Mouse (Mus musculus): ENCODE results near the gene Cd8b1.

Gene Cd8b1

DNA sequence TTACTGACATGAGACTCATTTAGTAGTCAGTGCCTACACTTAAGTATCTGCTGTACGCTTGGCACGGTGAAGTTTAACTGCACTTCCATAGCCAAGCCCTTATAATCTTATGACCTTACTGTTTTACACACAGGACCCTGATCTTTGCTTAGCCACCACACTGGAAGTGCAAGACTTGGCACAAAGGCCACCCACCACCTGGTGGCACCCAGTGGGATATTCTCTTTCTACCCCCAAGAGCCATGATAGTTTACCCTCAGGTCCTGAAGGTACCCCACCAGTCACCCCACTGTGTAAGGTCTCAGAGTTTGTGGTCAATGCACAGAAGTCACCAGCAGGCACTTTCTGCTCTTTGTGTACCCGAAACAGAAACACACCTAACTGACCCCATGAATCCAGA lies 28.6 kb downstream of the Cd8b1 start:
- 94% methylated on average over 3 of the region's 3 CpGs for WGBS

DNA sequence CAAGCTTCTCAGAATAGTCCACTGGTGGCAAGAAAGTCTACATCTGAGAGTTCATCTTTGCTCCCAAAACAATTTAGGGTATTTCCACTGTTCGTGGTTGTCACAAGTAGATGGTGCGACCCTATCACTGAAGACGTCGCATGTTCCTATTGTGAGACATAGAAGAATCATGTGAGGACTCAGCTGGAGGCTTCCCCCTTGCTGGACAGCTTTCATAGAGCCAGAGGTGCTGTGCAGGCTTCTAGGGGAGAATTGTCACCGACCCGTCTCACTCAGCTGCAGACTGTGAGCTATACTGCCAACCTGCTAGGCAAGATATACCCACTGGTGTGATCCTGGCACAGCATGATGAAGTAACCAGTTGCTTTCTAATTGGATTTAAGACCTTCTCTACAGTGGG lies 29.6 kb downstream of the Cd8b1 start:
- WGBS = 91% methylated on average over 6 of the region's 6 CpGs

DNA sequence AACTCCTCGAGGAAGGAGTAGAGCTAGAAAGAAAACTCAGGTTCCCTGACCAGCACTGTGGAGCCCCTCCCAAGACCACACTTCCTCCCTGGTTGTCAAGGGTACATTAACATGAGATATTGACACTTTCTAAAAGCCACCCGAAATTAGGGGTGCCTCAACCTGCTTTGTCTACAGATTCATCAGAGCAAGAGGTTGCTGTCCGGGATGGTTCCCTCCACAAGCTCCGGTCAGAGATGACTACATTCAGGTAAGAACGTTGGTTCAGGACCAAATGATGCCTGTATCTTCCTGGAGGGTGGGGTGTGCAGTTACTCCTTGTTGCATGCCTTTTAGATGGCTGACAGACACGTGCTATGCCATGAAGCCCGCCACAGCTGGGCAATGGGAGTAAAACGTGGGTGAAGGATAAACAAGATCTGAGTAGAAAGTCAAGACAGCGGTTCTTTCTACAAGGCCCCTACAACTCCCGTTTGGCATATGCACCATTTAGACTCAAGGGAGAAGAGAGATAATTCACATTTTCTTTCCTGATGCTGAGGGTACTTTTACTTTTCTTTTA lies 30.4 kb downstream of the Cd8b1 start:
- WGBS = 90% methylated on average over 10 of the region's 10 CpGs

DNA sequence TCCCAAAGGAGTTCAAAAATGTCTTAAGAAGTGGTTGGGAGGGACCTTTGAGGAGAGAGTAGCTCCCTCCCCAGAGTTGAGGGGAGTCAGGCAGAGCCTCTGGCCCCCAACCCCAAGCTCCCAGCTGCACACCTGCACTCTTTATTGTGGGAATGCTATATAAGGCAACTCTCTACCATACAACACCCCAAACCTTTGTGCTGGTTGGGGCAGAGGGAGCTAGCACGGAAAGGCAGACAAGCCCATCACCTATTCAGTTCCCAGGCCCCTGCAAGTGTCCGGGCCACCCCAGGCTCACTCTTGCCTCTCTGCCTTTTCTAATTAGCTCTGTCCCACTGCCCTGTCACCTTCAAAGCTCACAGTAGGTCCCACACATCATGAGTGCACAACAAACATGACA lies 31.1 kb downstream of the Cd8b1 start:
- WGBS = 89% methylated on average over 2 of the region's 2 CpGs

DNA sequence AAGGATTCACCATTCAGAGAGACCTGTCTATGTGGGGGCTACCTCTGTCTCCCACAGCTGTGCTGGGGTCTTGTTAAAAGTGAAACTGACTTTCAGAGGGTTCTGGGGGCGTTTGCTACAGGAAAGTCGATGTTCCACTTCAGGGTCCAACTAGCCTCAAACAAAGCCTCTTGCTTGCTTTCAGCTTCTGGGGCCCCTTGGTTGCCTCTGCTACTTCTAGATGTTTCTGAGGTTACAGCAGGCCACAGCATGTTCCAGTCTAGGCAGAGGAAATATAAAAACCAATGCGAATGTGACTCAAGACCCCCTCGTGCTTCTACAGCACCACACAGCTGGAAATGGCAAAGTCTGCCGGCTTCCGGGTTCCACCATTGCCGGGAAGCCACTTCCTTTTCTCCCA lies 34.9 kb downstream of the Cd8b1 start:
- WGBS = 94% methylated on average over 7 of the region's 7 CpGs

DNA sequence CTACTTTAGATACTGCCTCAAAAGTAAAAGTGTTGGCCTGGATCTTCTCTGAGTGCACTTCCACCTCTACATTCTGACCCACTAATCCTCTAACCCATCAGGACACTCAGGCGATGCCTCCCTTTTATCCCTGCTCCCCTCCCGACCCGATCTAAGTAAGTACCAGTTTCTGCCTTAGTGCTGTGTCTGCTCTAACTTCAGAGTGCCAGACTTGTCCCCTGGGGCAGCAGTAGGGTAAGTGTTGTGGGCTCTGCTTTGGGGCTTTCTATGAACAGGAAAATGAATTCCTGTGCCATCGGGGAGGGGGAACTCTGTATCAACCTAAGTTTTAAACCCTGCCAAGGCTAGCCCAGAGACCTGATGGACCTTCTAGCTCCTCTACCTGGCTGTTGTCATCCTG lies 37.6 kb downstream of the Cd8b1 start:
- WGBS = 82% methylated on average over 4 of the region's 4 CpGs

DNA sequence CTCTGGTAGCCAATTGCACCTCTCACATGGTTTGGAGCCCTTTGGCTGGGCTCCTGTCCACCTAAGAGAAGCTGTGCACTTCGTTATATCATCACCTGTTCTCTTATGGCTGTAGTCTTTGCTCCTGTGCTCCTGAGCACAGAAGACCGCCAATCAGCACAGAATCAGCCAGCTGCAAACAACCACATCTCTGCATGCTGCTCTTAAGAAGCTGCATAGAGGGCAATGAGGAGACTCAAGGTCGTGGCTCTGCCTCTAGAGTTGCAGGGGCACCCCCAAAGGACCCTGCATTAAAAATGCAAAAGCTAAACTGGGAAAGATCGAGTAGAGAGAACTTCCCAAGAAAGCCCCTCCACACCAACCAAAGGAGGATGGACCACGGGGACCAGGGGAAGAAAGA lies 38.2 kb downstream of the Cd8b1 start:
- WGBS = 65% methylated on average over 5 of the region's 5 CpGs

DNA sequence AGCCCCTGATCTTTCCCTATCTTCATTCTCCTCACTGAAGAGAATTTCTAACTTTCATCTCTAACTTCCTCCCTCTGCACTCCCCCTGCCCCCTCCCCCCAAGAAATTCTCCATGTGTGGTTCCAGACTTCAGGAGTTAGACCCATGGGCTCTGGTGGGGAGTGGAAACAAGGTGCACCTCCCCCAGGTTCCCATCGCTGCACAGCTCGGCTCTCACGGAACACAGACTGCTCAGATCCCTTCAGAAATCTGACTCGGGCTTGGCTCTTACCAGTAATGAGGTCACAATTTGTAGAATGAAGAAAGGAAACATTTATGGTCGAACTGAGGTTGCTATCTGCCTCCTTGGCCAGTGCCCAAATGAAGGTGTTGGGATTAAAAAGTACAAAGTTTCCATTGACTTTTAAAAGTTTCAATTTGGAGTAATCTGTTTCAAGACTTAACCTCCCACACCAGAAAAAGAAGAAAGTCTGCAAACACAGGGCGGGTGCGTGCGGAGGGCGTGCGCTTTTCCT lies 38.6 kb downstream of the Cd8b1 start:
- 84% methylated on average over 10 of the region's 10 CpGs for WGBS

DNA sequence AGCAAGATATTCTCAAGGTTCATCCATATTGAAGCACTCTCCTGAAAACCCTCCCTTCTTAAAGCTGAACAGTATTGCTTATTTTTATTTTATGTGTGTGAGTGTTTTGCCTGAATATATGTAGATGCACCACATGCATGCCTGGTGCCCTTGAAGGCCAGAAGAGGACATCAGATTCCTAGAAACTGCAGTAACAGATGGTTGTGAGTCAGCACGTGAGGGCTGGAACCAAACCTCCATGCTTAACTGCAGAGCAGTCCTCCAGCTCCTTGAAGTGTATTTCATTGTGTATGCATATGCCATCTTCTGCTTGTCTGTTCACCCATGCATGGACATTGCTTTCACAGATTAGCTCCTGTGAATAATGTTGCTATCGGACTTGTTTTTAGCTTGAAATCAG lies 41.4 kb downstream of the Cd8b1 start:
- 54% methylated on average over 2 of the region's 2 CpGs for WGBS

DNA sequence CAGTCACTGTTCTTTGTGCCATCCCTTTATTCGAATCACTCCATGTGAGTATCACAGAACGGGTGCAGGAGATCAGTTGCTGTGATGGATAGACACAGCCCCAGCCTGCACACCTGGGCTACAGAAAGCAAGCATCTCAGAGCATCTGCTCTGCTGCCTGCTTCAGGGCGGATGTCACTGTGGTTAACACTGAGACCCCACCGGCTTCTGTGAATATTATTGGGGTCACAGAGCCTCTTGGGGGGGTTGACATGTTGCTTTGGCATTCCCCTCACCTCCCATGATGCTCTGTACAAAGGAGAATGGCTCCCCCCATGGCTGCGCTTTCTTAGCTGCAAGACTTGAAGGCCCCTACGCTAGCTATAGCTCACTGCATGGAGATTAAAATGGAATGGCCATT lies 46.8 kb downstream of the Cd8b1 start:
- WGBS = 96% methylated on average over 6 of the region's 6 CpGs

DNA sequence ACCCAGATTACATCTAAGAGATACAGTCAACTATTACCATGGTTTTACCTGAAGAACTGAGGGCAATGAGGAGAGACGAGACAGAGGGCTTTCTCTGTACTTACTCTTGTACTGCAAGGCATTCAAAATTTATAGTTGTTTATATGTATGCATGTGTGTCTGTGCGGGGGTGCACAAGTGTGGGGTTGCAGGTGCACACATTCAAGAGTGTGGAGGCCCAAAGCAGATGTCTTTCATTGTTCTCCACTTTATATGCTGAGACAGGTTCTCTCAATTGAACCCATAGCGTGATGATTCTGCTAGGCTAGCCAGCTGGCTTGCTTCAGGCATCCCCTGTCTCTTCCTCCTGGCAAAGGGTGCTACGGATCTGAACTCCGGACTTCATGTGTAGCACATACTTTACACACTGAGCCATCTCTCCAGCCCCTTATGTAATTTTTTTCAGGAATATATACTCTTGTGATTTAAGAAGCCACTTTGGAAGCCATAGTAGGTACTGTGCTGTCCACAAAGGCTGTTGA lies 48.6 kb downstream of the Cd8b1 start:
- WGBS = 94% methylated on average over 5 of the region's 5 CpGs

DNA sequence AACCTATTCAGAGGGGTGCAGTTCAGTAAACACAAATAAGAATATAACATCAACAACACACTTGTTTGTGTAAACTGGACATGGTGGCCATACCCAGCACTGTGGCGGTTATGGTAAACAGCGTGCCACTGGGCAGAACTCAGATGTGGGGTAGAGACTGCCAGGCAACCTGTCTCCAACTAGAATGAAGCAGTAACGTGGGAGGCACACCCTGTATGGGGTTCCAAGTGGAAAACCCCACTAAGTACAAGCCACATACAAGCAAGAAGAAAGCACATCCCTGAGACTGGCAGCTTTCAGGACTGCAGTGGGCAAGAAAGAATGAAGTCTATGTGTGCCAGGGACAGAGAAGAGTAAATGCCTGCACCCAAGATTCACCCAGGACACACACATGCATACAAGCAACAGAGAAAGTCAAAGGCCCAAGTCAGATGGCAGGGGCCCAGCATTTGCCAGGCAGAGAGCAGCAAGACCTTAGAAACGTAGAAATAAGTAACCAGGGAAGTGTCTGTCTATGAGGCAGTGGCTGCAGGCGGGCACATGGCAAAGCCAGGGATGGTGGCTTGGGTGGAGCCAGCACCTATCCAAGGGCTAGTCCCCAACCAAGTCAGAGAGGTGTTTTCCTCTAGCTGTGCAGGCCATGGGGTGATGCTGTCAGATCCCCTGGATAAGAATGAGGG lies 49.6 kb downstream of the Cd8b1 start:
- WGBS = 87% methylated on average over 5 of the region's 5 CpGs

DNA sequence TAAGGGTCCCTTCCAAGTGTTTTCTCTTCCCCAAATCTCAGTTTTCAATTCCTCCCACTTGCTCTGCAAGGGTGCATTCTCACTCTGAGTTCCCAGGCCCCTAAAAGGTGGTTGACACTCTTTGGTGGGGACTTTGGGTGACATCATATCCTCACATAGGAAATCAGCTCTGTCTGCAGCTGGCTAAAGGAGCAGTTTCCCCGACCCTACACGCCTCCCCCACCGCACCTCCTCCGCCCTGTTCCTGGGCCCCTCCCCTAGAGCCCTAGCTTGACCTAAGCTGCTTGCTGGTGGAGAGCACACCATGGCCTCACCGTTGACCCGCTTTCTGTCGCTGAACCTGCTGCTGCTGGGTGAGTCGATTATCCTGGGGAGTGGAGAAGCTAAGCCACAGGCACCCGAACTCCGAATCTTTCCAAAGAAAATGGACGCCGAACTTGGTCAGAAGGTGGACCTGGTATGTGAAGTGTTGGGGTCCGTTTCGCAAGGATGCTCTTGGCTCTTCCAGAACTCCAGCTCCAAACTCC lies 50.7 kb downstream of the Cd8b1 start, which contains the start of gene Cd8a:
TSS of gene Cd8a (plus strand) at position 179 of the 527 bp plus-strand sequence.
- WGBS = 82% methylated on average over 14 of the region's 14 CpGs

DNA sequence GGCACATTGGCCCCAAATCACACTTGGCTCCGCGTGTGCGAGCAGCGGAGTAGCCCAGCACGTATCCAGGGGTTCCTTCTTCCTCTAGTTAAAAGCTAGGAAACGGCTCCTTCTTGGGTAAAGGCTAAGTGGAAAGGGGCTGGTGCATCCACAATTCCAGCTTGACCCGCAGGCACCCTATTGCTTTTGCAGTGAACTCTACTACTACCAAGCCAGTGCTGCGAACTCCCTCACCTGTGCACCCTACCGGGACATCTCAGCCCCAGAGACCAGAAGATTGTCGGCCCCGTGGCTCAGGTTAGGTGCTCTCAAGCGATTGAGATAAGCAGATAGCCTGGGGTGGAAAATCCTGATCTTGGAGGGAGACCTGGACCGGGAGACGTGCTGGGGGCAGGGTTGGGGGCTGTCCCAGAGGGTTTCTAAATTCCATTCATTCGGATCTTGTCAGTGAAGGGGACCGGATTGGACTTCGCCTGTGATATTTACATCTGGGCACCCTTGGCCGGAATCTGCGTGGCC lies 51.8 kb downstream of the Cd8b1 start:
- WGBS = 92% methylated on average over 19 of the region's 19 CpGs

DNA sequence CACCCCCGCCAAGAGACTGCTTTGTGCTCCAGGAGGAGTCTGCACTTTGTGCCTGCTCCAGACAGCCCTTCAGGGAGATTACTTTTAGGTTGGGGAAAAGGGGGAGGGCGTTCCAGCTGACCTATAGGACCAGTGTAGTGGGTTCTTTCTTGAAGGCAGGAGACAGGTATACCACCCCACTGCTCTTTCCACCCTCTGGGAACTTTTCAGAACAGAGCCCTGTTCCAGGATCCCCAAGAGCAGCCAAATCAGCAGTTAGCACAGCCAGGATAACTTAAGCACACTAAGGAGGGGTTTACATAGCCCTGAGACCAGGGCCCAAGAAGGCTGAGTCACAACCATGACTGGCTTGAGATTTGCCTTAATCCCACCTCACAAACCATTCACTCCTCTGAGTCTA lies 52.3 kb downstream of the Cd8b1 start:
- WGBS = 86% methylated on average over 2 of the region's 2 CpGs

DNA sequence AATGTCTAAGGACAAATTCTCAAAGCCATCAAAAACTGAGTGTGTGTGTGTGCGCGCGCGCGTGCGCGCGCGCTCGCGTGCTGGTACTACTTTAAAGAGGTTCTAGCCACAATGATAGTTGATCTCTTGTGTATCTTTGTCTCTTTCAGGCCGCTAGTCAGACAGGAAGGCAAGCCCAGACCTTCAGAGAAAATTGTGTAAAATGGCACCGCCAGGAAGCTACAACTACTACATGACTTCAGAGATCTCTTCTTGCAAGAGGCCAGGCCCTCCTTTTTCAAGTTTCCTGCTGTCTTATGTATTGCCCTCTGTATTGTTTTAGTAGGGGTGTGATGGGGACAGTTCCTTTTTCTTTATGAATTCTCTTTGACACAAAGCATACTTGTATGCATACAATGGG lies 54.1 kb downstream of the Cd8b1 start:
- WGBS = 97% methylated on average over 13 of the region's 13 CpGs

DNA sequence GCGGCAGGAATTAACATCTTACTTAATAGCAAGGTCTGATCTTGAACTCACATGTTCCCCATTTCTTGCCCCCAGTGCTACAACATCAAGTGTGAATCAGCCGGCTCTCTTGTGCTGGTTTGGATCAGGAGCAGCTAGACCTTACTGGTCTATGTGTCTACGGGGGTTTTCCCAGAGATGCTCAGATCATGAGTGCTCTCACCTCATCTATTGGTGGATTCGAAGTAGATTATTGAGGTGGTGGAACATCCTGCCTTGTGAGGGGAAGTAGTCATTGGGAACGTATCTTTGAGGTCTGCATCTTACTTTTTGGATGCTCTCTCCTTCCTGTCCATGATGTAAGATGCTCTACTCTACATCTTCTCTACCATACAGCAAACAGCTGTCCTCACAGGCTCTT lies 59.1 kb downstream of the Cd8b1 start:
- WGBS = 92% methylated on average over 5 of the region's 5 CpGs

All from cerebral cortex, adult 2 months (tissue).